Comparison of ENCODE assay signal across 14 mouse cellular contexts in the genomic region with DNA sequence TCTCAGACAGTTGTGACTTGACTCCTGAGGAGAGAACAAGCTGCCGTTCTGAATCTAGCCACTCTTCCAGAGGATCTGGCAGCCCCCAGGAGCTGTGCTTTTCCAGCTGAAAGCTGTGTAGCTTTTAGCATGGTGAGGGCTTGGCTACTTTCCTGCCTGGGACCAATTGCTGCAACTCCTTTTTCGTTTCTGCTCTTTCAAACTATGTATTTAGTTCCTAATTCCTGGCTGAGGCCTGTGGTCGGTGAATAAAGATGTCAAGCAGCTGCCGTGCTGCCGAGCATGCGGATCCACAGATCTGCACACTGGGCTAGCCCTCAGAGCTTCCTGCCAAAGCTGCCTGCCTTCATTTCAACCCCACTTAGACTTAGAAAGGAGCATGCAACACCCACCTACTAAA. TPM values are rescaled to one million over a fixed set of nuclear protein-coding genes. Genes with fewer than 3 reads are reported as not detected.
DNase-seq lines count a peak whose midpoint lies in the region; ATAC-seq and TF ChIP-seq lines count a peak whose summit lies in the region.
"Had no signal": no experiment of that assay in that cellular context is flagged by ENCODE, and none has a peak within 500 bp of the region (broad histone marks: within the 10 kb centered on the region; RNA-seq: fewer than 3 reads in every experiment).

No protein-coding gene starts in this region.

- H3K36me3 ChIP-seq in heart, postnatal 0 days (replicated peaks; ENCODE audit: control insufficient read depth, insufficient read depth, low read length), result peaks cover 10% of the 10 kb centered on the region
- H3K36me3 ChIP-seq in midbrain, postnatal 0 days (ENCODE audit: insufficient read depth, low read length), result no peaks in the 10 kb centered on the region
- H3K36me3 ChIP-seq in midbrain, embryonic 13.5 days, result peaks cover 9% of the 10 kb centered on the region
- no peaks in the 10 kb centered on the region for H3K36me3 ChIP-seq in stomach, postnatal 0 days (ENCODE audit: control insufficient read depth, insufficient read depth, low read length)

- peaks cover 16% of the 10 kb centered on the region for H3K4me1 ChIP-seq in heart, postnatal 0 days (ENCODE audit: control insufficient read depth, insufficient read depth)
- no peaks in the 10 kb centered on the region for H3K4me1 ChIP-seq in midbrain, postnatal 0 days (ENCODE audit: insufficient read depth, low read length)
- H3K4me1 ChIP-seq in midbrain, embryonic 13.5 days (replicated peaks), result no peaks in the 10 kb centered on the region
- no peaks in the 10 kb centered on the region for H3K4me1 ChIP-seq in stomach, postnatal 0 days (replicated peaks; ENCODE audit: control insufficient read depth, insufficient read depth)
- H3K4me1 ChIP-seq: hindbrain, embryonic 13.5 days; limb, embryonic 12.5 days had no signal

- TF ChIP-seq EP300 in heart, postnatal 0 days (IDR thresholded peaks at IDR 0.05; ENCODE audit: low read depth), result no peak
- no peak for TF ChIP-seq EP300 in stomach, postnatal 0 days (optimal IDR thresholded peaks at IDR 0.05)

- H3K9ac ChIP-seq in heart, postnatal 0 days (replicated peaks; ENCODE audit: low read depth, low read length), result 0 out of 2 replicates have a peak overlapping the region, but pooled peaks have one; percentile 15
- H3K9ac ChIP-seq in midbrain, postnatal 0 days (replicated peaks; ENCODE audit: low read length, poor library complexity, severe bottlenecking), result no peak overlapping the region
- H3K9ac ChIP-seq in midbrain, embryonic 13.5 days (replicated peaks), result no peak overlapping the region
- no peak overlapping the region for H3K9ac ChIP-seq in stomach, postnatal 0 days (ENCODE audit: low read length)
- H3K9ac ChIP-seq: hindbrain, embryonic 13.5 days; limb, embryonic 12.5 days had no signal

- peak overlapping the region; percentile 89 for H3K27ac ChIP-seq in heart, postnatal 0 days (ENCODE audit: low read depth)
- H3K27ac ChIP-seq in midbrain, postnatal 0 days (ENCODE audit: low read depth, low read length), result no peak overlapping the region
- H3K27ac ChIP-seq in midbrain, embryonic 13.5 days, result no peak overlapping the region
- H3K27ac ChIP-seq in stomach, postnatal 0 days (replicated peaks), result peak overlapping the region; percentile 73
- H3K27ac ChIP-seq: hindbrain, embryonic 13.5 days; limb, embryonic 12.5 days had no signal

- no peaks in the 10 kb centered on the region for H3K27me3 ChIP-seq in heart, postnatal 0 days (ENCODE audit: control insufficient read depth, insufficient read depth, low read length)
- no peaks in the 10 kb centered on the region for H3K27me3 ChIP-seq in midbrain, postnatal 0 days (ENCODE audit: insufficient read depth, low read length)
- no peaks in the 10 kb centered on the region for H3K27me3 ChIP-seq in midbrain, embryonic 13.5 days
- H3K27me3 ChIP-seq in stomach, postnatal 0 days (ENCODE audit: control insufficient read depth, insufficient read depth, low read length), result no peaks in the 10 kb centered on the region
- H3K27me3 ChIP-seq: hindbrain, embryonic 13.5 days; limb, embryonic 12.5 days had no signal

- WGBS in heart, postnatal 0 days, result 66% methylated on average over 6 of the region's 6 CpGs
- WGBS in midbrain, postnatal 0 days, result 54% methylated on average over 6 of the region's 6 CpGs
- WGBS in midbrain, embryonic 13.5 days, result 67% methylated on average over 6 of the region's 6 CpGs
- 50% methylated on average over 6 of the region's 6 CpGs for WGBS in stomach, postnatal 0 days

- H3K9me3 ChIP-seq in heart, postnatal 0 days (replicated peaks; ENCODE audit: control insufficient read depth, low read length), result no peaks in the 10 kb centered on the region
- H3K9me3 ChIP-seq in midbrain, postnatal 0 days (ENCODE audit: low read length), result no peaks in the 10 kb centered on the region
- H3K9me3 ChIP-seq in midbrain, embryonic 13.5 days, result no peaks in the 10 kb centered on the region
- H3K9me3 ChIP-seq in stomach, postnatal 0 days (ENCODE audit: control insufficient read depth, low read length), result no peaks in the 10 kb centered on the region
- H3K9me3 ChIP-seq: hindbrain, embryonic 13.5 days; limb, embryonic 12.5 days had no signal

- ATAC-seq in heart, postnatal 0 days (ENCODE audit: insufficient read depth, low read depth), result no peak
- ATAC-seq in midbrain, postnatal 0 days (ENCODE audit: low FRiP score), result no peak
- ATAC-seq in midbrain, embryonic 13.5 days, result no peak
- no peak for ATAC-seq in stomach, postnatal 0 days (ENCODE audit: low FRiP score, low TSS enrichment)

- H3K4me2 ChIP-seq in heart, postnatal 0 days (ENCODE audit: low read depth, low read length), result no peak overlapping the region
- H3K4me2 ChIP-seq in midbrain, postnatal 0 days (ENCODE audit: low read depth, low read length, poor library complexity, severe bottlenecking), result no peak overlapping the region
- no peak overlapping the region for H3K4me2 ChIP-seq in midbrain, embryonic 13.5 days (replicated peaks)
- H3K4me2 ChIP-seq in stomach, postnatal 0 days (replicated peaks; ENCODE audit: low read depth), result no peak overlapping the region
- H3K4me2 ChIP-seq: hindbrain, embryonic 13.5 days; limb, embryonic 12.5 days had no signal

- no peak overlapping the region for H3K4me3 ChIP-seq in heart, postnatal 0 days (ENCODE audit: low read depth, low read length)
- no peak overlapping the region for H3K4me3 ChIP-seq in midbrain, postnatal 0 days (ENCODE audit: low read depth, low read length)
- H3K4me3 ChIP-seq in midbrain, embryonic 13.5 days (replicated peaks), result no peak overlapping the region
- no peak overlapping the region for H3K4me3 ChIP-seq in stomach, postnatal 0 days (ENCODE audit: low read depth, low read length)
- H3K4me3 ChIP-seq: hindbrain, embryonic 13.5 days; limb, embryonic 12.5 days had no signal

- intact Hi-C loops in heart, postnatal 10 days (cut with DNase I), result no loop called here

- DNase-seq in heart, postnatal 0 days (ENCODE audit: low spot score), result no peak
- no peak for DNase-seq in heart, postnatal 10 days
- DNase-seq in layer of hippocampus, postnatal 10 days (ENCODE audit: low spot score in 2 of 2), result peak; percentile 17 to 41
- no peak for DNase-seq in layer of hippocampus, adult 9-10 months (ENCODE audit: low spot score)
- DNase-seq in midbrain, postnatal 0 days (ENCODE audit: low spot score), result peak; percentile 63
- no peak for DNase-seq in stomach, postnatal 0 days (ENCODE audit: low spot score)
- no peak for DNase-seq in urinary bladder, postnatal 4 days (ENCODE audit: low spot score in 2 of 2)
- DNase-seq: cerebellum, adult 18-20 months; embryo, embryonic 11 days; right cerebral cortex, adult 18-20 months; thymus, postnatal 25 days had no signal

- no peak for TF ChIP-seq CTCF in heart, postnatal 0 days (IDR thresholded peaks at IDR 0.05; ENCODE audit: low read depth)
- TF ChIP-seq CTCF in midbrain, postnatal 0 days (IDR thresholded peaks at IDR 0.05), result no peak
- TF ChIP-seq CTCF in stomach, postnatal 0 days (IDR thresholded peaks at IDR 0.05; ENCODE audit: low read depth), result no peak

RNA-seq across cellular contexts. Expression of gene Ptgs1, which starts 45.4 kb away (rescaled TPM):
- total RNA-seq in heart, postnatal 0 days (2014; rRNA removed; ENCODE audit: low replicate concordance), result 49.7 and 55.9 TPM in 2 replicates
- polyA plus RNA-seq in heart, postnatal 0 days (2015; fragmentation: Nextera tagmentation; extraction: Ambion mirVana), result 21.6 and 21.9 TPM in 2 replicates
- 10 to 100 TPM; 15.5 to 16.0 TPM for total RNA-seq in heart, postnatal 10 days (2021)
- total RNA-seq in layer of hippocampus, postnatal 10 days (2021), result 10 to 100 TPM; 12.7 to 16.0 TPM
- total RNA-seq in midbrain, postnatal 0 days (2014; rRNA removed), result 10.5 and 11.4 TPM in 2 replicates
- polyA plus RNA-seq in midbrain, postnatal 0 days (2015; fragmentation: Nextera tagmentation; extraction: Ambion mirVana), result 6.6 and 8.0 TPM in 2 replicates
- 2.9 and 3.7 TPM in 2 replicates for polyA plus RNA-seq in midbrain, embryonic 13.5 days (2015; fragmentation: Nextera tagmentation; extraction: Ambion mirVana)
- polyA plus RNA-seq in stomach, postnatal 0 days (2015; fragmentation: Nextera tagmentation; extraction: Ambion mirVana), result 31.0 and 36.2 TPM in 2 replicates

RNA-seq across cellular contexts. Expression of gene Rbm18, which starts 48.3 kb away (rescaled TPM):
- total RNA-seq in heart, postnatal 0 days (2014; rRNA removed; ENCODE audit: low replicate concordance), result 54.6 and 60.5 TPM in 2 replicates
- polyA plus RNA-seq in heart, postnatal 0 days (2015; fragmentation: Nextera tagmentation; extraction: Ambion mirVana), result 53.4 and 54.2 TPM in 2 replicates
- total RNA-seq in heart, postnatal 10 days (2021), result 10 to 100 TPM; 41.7 TPM
- total RNA-seq in layer of hippocampus, postnatal 10 days (2021), result 10 to 100 TPM; 51.5 to 52.6 TPM
- 56.6 and 59.0 TPM in 2 replicates for total RNA-seq in midbrain, postnatal 0 days (2014; rRNA removed)
- 99.6 and 102 TPM in 2 replicates for polyA plus RNA-seq in midbrain, postnatal 0 days (2015; fragmentation: Nextera tagmentation; extraction: Ambion mirVana)
- 159 and 168 TPM in 2 replicates for polyA plus RNA-seq in midbrain, embryonic 13.5 days (2015; fragmentation: Nextera tagmentation; extraction: Ambion mirVana)
- polyA plus RNA-seq in stomach, postnatal 0 days (2015; fragmentation: Nextera tagmentation; extraction: Ambion mirVana), result 33.7 and 34.0 TPM in 2 replicates

RNA-seq across cellular contexts. Expression of gene Mrrf, which starts 48.7 kb away (rescaled TPM):
- 22.5 and 38.5 TPM in 2 replicates for total RNA-seq in heart, postnatal 0 days (2014; rRNA removed; ENCODE audit: low replicate concordance)
- polyA plus RNA-seq in heart, postnatal 0 days (2015; fragmentation: Nextera tagmentation; extraction: Ambion mirVana), result 29.7 and 37.0 TPM in 2 replicates
- total RNA-seq in heart, postnatal 10 days (2021), result 10 to 100 TPM; 40.2 to 40.6 TPM
- 10 to 100 TPM; 14.4 to 15.0 TPM for total RNA-seq in layer of hippocampus, postnatal 10 days (2021)
- total RNA-seq in midbrain, postnatal 0 days (2014; rRNA removed), result 12.2 and 13.7 TPM in 2 replicates
- polyA plus RNA-seq in midbrain, postnatal 0 days (2015; fragmentation: Nextera tagmentation; extraction: Ambion mirVana), result 16.7 and 16.8 TPM in 2 replicates
- polyA plus RNA-seq in midbrain, embryonic 13.5 days (2015; fragmentation: Nextera tagmentation; extraction: Ambion mirVana), result 23.0 and 24.5 TPM in 2 replicates
- polyA plus RNA-seq in stomach, postnatal 0 days (2015; fragmentation: Nextera tagmentation; extraction: Ambion mirVana), result 19.2 and 21.0 TPM in 2 replicates

Comparison
In these comparisons a context has a peak if more than half of its experiments do, and no peak if none do; other contexts are left out.
1. DNase-seq: peak in layer of hippocampus, postnatal 10 days (2 of 2) and midbrain, postnatal 0 days (single experiment); none in heart, postnatal 0 days (single experiment), heart, postnatal 10 days (0 of 2), layer of hippocampus, adult 9-10 months (single experiment), stomach, postnatal 0 days (single experiment) and urinary bladder, postnatal 4 days (0 of 2).
2. H3K27ac ChIP-seq: peak in heart, postnatal 0 days (single experiment) and stomach, postnatal 0 days (single experiment); none in midbrain, postnatal 0 days (single experiment) and midbrain, embryonic 13.5 days (single experiment).